Mouse (Mus musculus) liver, embryonic 13.5 days (tissue): Measurements from ENCODE around the gene Agrp. TPM values are rescaled to one million over a fixed set of nuclear protein-coding genes. Genes with fewer than 3 reads are reported as not detected.
A peak's percentile ranks its signal among the peaks of the same experiment; 100 is the strongest.

Experiments used
- ATAC-seq: fragments of 200-750 bp; cut with Nextera tagmentation; 2 replicates; pipeline ENCODE4 v1.8.0; 2017; ENCODE audit warnings: low read depth, mild to moderate bottlenecking, moderate number of reproducible peaks, moderate library complexity
- DNase-seq: peaks from one replicate; pipeline ENCODE4 v3.0.0; 2022
- H3K27ac ChIP-seq: fragments of 300-500 bp; sonication (generic); 2 replicates; pipeline ENCODE4 v1.5.1; 2015; ENCODE audit warnings: moderate library complexity, mild to moderate bottlenecking, inconsistent platforms
- H3K27me3 ChIP-seq: fragments of 300-500 bp; sonication (generic); 2 replicates; pipeline ENCODE4 v1.6.1; 2015; ENCODE audit warnings: mild to moderate bottlenecking, inconsistent platforms
- H3K36me3 ChIP-seq: fragments of 300-500 bp; sonication (generic); 2 replicates; pipeline ENCODE4 v1.6.1; 2015; ENCODE audit warnings: mild to moderate bottlenecking, inconsistent platforms
- H3K4me1 ChIP-seq: fragments of 300-500 bp; sonication (generic); replicated peaks from 2 replicates; pipeline ENCODE4 v1.6.1; 2015; ENCODE audit warnings: inconsistent platforms
- H3K4me2 ChIP-seq: fragments of 300-500 bp; sonication (generic); 2 replicates; pipeline ENCODE4 v1.6.1; 2015; ENCODE audit warnings: inconsistent platforms, mild to moderate bottlenecking, moderate library complexity
- H3K4me3 ChIP-seq: fragments of 300-500 bp; sonication (generic); replicated peaks from 2 replicates; pipeline ENCODE4 v1.5.1; 2015; ENCODE audit warnings: mild to moderate bottlenecking, inconsistent platforms
- H3K9ac ChIP-seq: fragments of 300-500 bp; sonication (generic); 2 replicates; pipeline ENCODE4 v1.6.1; 2015; ENCODE audit warnings: mild to moderate bottlenecking, inconsistent platforms
- H3K9me3 ChIP-seq: fragments of 300-500 bp; sonication (generic); replicated peaks from 2 replicates; pipeline ENCODE4 v1.6.1; 2016; ENCODE audit warnings: inconsistent platforms
- WGBS: fragments of 180-500 bp; shearing (Covaris S2); methylation state at CpG from one replicate; pipeline ENCODE4 v1.1.7; 2015; ENCODE audit not compliant: insufficient replicate concordance; 5-methylcytosine and 5-hydroxymethylcytosine counted together
- polyA plus RNA-seq: library from polyadenylated mRNA; unstranded; fragments of >200 nt; fragmentation: Nextera tagmentation; extraction: Ambion mirVana; gene quantifications from 2 replicates; pipeline ENCODE4 v1.2.1, GENCODE M21; 2015

The Agrp gene
- polyA plus RNA-seq, 1 experiment from 2014 or later, result 0.15 TPM

- ATAC-seq (no peak), DNase-seq (no peak)
- Histone ChIP-seq H3K27me3 (no peaks in the 10 kb centered on the region), H3K4me2 (no peak overlapping the region), H3K27ac (peak overlapping the region; percentile 93), H3K4me3 (no peak overlapping the region), H3K36me3 (no peaks in the 10 kb centered on the region), H3K4me1 (peaks cover 76% of the 10 kb centered on the region), H3K9me3 (no peaks in the 10 kb centered on the region), H3K9ac (peak overlapping the region; percentile 36; the same call in 1 of the 2 replicates)
- WGBS, result 56% methylated on average over 7 of the region's 7 CpGs
Observed at GRCm38 (mm10) chr8:105544544-105545205, 92.5 kb downstream of the Agrp start.

DNA sequence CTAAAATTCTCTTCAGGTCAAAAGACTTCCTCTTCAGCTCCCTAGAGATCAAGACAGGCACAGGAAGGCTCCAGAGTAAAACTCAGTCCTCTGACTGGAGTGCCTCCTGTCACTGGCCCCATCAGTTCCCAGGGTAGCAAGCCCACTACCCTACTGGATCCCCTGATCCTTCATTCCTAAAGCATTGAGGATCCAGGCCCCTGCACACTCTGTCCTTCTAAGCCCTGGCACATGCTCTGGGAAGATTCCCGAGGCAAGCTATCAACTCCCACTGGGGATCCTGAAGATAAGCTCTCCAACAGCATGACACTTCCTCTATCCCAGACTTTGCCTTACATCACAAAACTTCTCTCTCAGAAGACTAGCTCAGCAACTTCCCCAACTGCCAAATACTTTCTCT is 93.5 kb downstream of the Agrp start:
- Histone ChIP-seq H3K9ac (no peak overlapping the region), H3K36me3 (peaks cover 9% of the 10 kb centered on the region), H3K27me3 (no peaks in the 10 kb centered on the region), H3K4me3 (no peak overlapping the region), H3K4me2 (0 out of 2 replicates have a peak overlapping the region, but pooled peaks have one; percentile 13), H3K4me1 (peaks cover 84% of the 10 kb centered on the region), H3K9me3 (no peaks in the 10 kb centered on the region), H3K27ac (peak overlapping the region; percentile 93)
- DNase-seq (no peak), ATAC-seq (no peak)
- 26% methylated on average over 1 of the region's 1 CpGs for WGBS

DNA sequence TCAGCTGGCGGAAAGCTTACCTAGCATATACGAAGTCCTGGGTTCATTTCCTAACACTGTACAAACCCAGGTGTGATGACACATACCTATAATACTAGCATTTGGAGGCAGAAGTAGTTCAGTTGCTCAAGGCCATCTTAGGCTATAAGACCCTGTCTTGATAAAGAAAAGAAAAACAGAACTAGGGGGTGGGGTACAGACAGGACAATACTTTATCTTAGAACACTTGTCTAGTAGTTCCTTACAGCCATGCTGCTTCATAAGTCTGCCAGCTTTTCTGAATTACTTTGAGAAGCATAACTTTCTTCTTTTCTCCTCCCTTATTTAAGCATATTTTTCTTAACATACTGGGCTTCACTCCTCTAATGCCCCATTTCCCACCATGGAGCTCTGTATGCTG is 94.4 kb downstream of the Agrp start:
- no peaks in the 10 kb centered on the region for H3K9me3 ChIP-seq
- peak overlapping the region; percentile 35; the same call in 1 of the 2 replicates for H3K9ac ChIP-seq
- H3K4me2 ChIP-seq, result peak overlapping the region; percentile 54
- peaks cover 89% of the 10 kb centered on the region for H3K4me1 ChIP-seq
- no peaks in the 10 kb centered on the region for H3K27me3 ChIP-seq
- peak; percentile 35 for ATAC-seq
- DNase-seq, result no peak
- no peak overlapping the region for H3K4me3 ChIP-seq
- peaks cover 18% of the 10 kb centered on the region for H3K36me3 ChIP-seq
- 65% methylated on average over 2 of the region's 2 CpGs for WGBS
- H3K27ac ChIP-seq, result peak overlapping the region; percentile 93

- peak overlapping the region; percentile 54 for H3K4me2 ChIP-seq
- peak; percentile 88 for ATAC-seq
Observed at GRCm38 (mm10) chr8:105542032-105542656, 95.0 kb downstream of the Agrp start.

GRCm38 (mm10) chr8:105538940-105539339 is 98.3 kb downstream of the Agrp start:
- 87% methylated on average over 4 of the region's 4 CpGs for WGBS
- Histone ChIP-seq H3K36me3 (peaks cover 35% of the 10 kb centered on the region), H3K4me1 (peaks cover 65% of the 10 kb centered on the region)

More at GRCm38 (mm10) chr8:105542032-105542656, 95.0 kb downstream of the Agrp start:
- Histone ChIP-seq H3K4me1 (peaks cover 86% of the 10 kb centered on the region), H3K9ac (peak overlapping the region; percentile 14), H3K27me3 (no peaks in the 10 kb centered on the region), H3K4me3 (no peak overlapping the region), H3K9me3 (no peaks in the 10 kb centered on the region), H3K27ac (peak overlapping the region; percentile 93), H3K36me3 (peaks cover 24% of the 10 kb centered on the region)
- 27% methylated on average over 3 of the region's 3 CpGs for WGBS
- DNase-seq, result peak; percentile 60

GRCm38 (mm10) chr8:105537011-105537677 is 100.0 kb downstream of the Agrp start:
- peaks cover 40% of the 10 kb centered on the region for H3K36me3 ChIP-seq
- no peak overlapping the region for H3K4me2 ChIP-seq
- WGBS, result 86% methylated on average over 6 of the region's 6 CpGs
- DNase-seq (no peak), ATAC-seq (no peak)
- no peak overlapping the region for H3K9ac ChIP-seq
- no peaks in the 10 kb centered on the region for H3K9me3 ChIP-seq
- H3K27ac ChIP-seq, result no peak overlapping the region
- peaks cover 65% of the 10 kb centered on the region for H3K4me1 ChIP-seq
- H3K4me3 ChIP-seq, result no peak overlapping the region
- H3K27me3 ChIP-seq, result no peaks in the 10 kb centered on the region

More at GRCm38 (mm10) chr8:105538940-105539339, 98.3 kb downstream of the Agrp start:
- DNase-seq, result no peak
- H3K4me3 ChIP-seq, result no peak overlapping the region
- no peaks in the 10 kb centered on the region for H3K9me3 ChIP-seq
- H3K9ac ChIP-seq, result no peak overlapping the region
- H3K27ac ChIP-seq, result no peak overlapping the region
- H3K27me3 ChIP-seq, result no peaks in the 10 kb centered on the region
- no peak for ATAC-seq
- H3K4me2 ChIP-seq, result no peak overlapping the region

- peaks cover 40% of the 10 kb centered on the region for H3K36me3 ChIP-seq
- no peaks in the 10 kb centered on the region for H3K27me3 ChIP-seq
- ATAC-seq, result no peak
- 86% methylated on average over 3 of the region's 3 CpGs for WGBS
- H3K4me1 ChIP-seq, result peaks cover 65% of the 10 kb centered on the region
- no peak for DNase-seq
- H3K4me3 ChIP-seq, result no peak overlapping the region
- no peak overlapping the region for H3K4me2 ChIP-seq
- no peaks in the 10 kb centered on the region for H3K9me3 ChIP-seq
- H3K27ac ChIP-seq, result no peak overlapping the region; the same call in 1 of the 2 replicates
- no peak overlapping the region for H3K9ac ChIP-seq
Observed at GRCm38 (mm10) chr8:105536546-105536945, 100.6 kb downstream of the Agrp start.

GRCm38 (mm10) chr8:105533892-105534329 is 103.3 kb downstream of the Agrp start:
- Histone ChIP-seq H3K36me3 (peaks cover 52% of the 10 kb centered on the region), H3K4me1 (peaks cover 50% of the 10 kb centered on the region), H3K9me3 (no peaks in the 10 kb centered on the region), H3K9ac (no peak overlapping the region; the same call in 1 of the 2 replicates), H3K27ac (peak overlapping the region; percentile 71), H3K4me3 (no peak overlapping the region), H3K27me3 (no peaks in the 10 kb centered on the region), H3K4me2 (no peak overlapping the region)
- 0% methylated on average over 1 of the region's 1 CpGs for WGBS
- peak; percentile 69 for DNase-seq
- peak; percentile 77 for ATAC-seq

- Histone ChIP-seq H3K27me3 (no peaks in the 10 kb centered on the region), H3K4me3 (no peak overlapping the region), H3K9ac (no peak overlapping the region; the same call in 1 of the 2 replicates), H3K36me3 (peaks cover 52% of the 10 kb centered on the region), H3K4me1 (peaks cover 45% of the 10 kb centered on the region), H3K27ac (peak overlapping the region; percentile 71), H3K9me3 (no peaks in the 10 kb centered on the region), H3K4me2 (no peak overlapping the region)
- no peak for DNase-seq
- peak; percentile 34; the same call in 1 of the 2 replicates for ATAC-seq
- WGBS, result 11% methylated on average over 2 of the region's 2 CpGs
Observed at GRCm38 (mm10) chr8:105533439-105533838, 103.8 kb downstream of the Agrp start.

DNA sequence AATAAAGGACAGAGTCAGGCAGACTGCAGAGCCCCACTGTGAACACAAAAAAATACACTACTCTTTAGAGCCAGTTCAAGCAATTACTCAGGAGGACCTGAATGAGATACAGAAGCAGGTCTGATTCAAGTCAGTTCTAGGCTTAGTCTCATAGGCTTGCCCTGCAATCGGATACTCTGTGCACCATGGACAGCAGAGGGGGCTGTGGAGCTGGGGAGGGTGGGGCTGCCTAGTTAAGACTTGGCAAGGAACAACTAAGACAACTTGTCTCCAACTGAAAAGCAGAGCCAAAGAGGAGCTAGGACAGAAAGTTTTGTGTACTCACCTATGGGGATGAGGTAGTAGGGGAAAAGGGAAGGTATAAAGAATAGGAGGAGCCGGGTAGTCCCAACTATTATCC is 105.4 kb downstream of the Agrp start:
- no peak overlapping the region for H3K4me3 ChIP-seq
- H3K36me3 ChIP-seq, result peaks cover 35% of the 10 kb centered on the region
- WGBS, result 54% methylated on average over 2 of the region's 2 CpGs
- H3K9ac ChIP-seq, result no peak overlapping the region
- peaks cover 43% of the 10 kb centered on the region for H3K4me1 ChIP-seq
- no peaks in the 10 kb centered on the region for H3K27me3 ChIP-seq
- peak; percentile 62 for ATAC-seq
- H3K27ac ChIP-seq, result no peak overlapping the region
- peak; percentile 42 for DNase-seq
- no peaks in the 10 kb centered on the region for H3K9me3 ChIP-seq
- H3K4me2 ChIP-seq, result no peak overlapping the region

DNA sequence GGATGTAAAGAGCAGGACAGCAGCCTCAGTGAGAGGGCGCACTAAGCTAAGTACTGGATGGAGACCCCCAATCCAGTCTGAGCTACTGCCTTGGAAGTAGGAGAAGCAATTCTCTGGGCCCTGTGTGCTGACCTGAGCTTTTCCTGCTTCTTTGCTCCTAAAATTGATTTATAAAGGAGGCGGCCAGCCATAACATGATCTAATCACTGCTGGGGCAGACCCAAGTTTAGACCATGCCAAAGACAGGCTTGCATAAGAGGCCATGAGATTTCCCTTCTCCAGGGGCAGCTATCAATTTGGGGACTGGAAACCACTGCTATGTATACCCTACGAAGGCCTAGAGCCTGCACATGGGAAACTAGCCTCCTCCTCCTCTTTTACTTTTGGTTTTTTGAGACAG is 107.9 kb downstream of the Agrp start:
- Histone ChIP-seq H3K36me3 (peaks cover 37% of the 10 kb centered on the region), H3K9me3 (no peaks in the 10 kb centered on the region), H3K27ac (no peak overlapping the region), H3K4me3 (no peak overlapping the region), H3K27me3 (no peaks in the 10 kb centered on the region), H3K9ac (no peak overlapping the region), H3K4me2 (no peak overlapping the region), H3K4me1 (peaks cover 38% of the 10 kb centered on the region)
- WGBS, result 82% methylated on average over 3 of the region's 3 CpGs
- no peak for DNase-seq
- no peak for ATAC-seq
